Mouse (Mus musculus) C2C12 (cell line): Measurements from ENCODE around the gene Mettl26. TPM values are rescaled to one million over a fixed set of nuclear protein-coding genes. Genes with fewer than 3 reads are reported as not detected.

Experiments
- H3K27me3 ChIP-seq: one replicate; pipeline ENCODE4 v1.6.1; 2011; ENCODE audit not compliant: control insufficient read depth, insufficient read depth, insufficient read length
- H3K36me3 ChIP-seq: one replicate; pipeline ENCODE4 v1.6.1; 2011; ENCODE audit not compliant: control insufficient read depth, insufficient read depth
- H3K4me3 ChIP-seq: one replicate; pipeline ENCODE4 v1.5.1; 2011; ENCODE audit warnings: mild to moderate bottlenecking, control low read depth; ENCODE audit not compliant: poor library complexity, insufficient read depth, severe bottlenecking
- H3K79me2 ChIP-seq: one replicate; pipeline ENCODE4 v1.6.1; 2011; ENCODE audit not compliant: control insufficient read depth, insufficient read depth
- H3K79me3 ChIP-seq: one replicate; pipeline ENCODE4 v1.6.1; 2011; ENCODE audit warnings: low read depth, control low read depth
- H3ac ChIP-seq: one replicate; pipeline ENCODE3; 2011; ENCODE audit warnings: low read depth; ENCODE audit not compliant: control insufficient read depth, insufficient read length
- CEBPB ChIP-seq: IDR thresholded peaks from one replicate; pipeline ENCODE4 v1.6.1; 2011; ENCODE audit warnings: low read depth, mild to moderate bottlenecking, control low read depth, moderate library complexity
- CTCF ChIP-seq: IDR thresholded peaks from one replicate; pipeline ENCODE4 v1.5.1; 2011; ENCODE audit not compliant: control insufficient read depth, insufficient read depth, insufficient read length
- FOSL1 ChIP-seq: IDR thresholded peaks from one replicate; pipeline ENCODE4 v1.8.0; 2011; ENCODE audit warnings: mild to moderate bottlenecking, low read length; ENCODE audit not compliant: poor library complexity, insufficient read depth, severe bottlenecking
- MAX ChIP-seq: IDR thresholded peaks from one replicate; pipeline ENCODE4 v1.6.1; 2011; ENCODE audit warnings: mild to moderate bottlenecking, control low read depth
- MYOD1 ChIP-seq: IDR thresholded peaks from one replicate; pipeline ENCODE4 v1.6.1; 2011; ENCODE audit warnings: low read depth; ENCODE audit not compliant: control insufficient read depth, insufficient read length
- MYOG ChIP-seq: IDR thresholded peaks from one replicate; pipeline ENCODE4 v1.6.1; 2011; ENCODE audit not compliant: control insufficient read depth, insufficient read length; ENCODE audit errors: extremely low read depth
- USF1 ChIP-seq: IDR thresholded peaks from one replicate; pipeline ENCODE4 v1.6.1; 2011; ENCODE audit warnings: low read depth, mild to moderate bottlenecking, control low read depth, moderate library complexity
- polyA plus RNA-seq: library from polyadenylated mRNA; unstranded; fragments of >200 nt; fragmentation: generic; extraction: Trizol; gene quantifications from one replicate; pipeline ENCODE4 v1.2.1, GENCODE M21; 2012; ENCODE audit warnings: missing spikeins

Mettl26 gene
- polyA plus RNA-seq, 1 experiment = 25.0 TPM

GRCm38 (mm10) chr17:25888837-25889236, 14.0 kb downstream of the Mettl26 start:
- no peak for TF ChIP-seq MYOG
- no peak for TF ChIP-seq USF1
- TF ChIP-seq MYOD1 = no peak
- no peak for TF ChIP-seq MAX
- TF ChIP-seq CTCF = no peak
- no peak for TF ChIP-seq FOSL1
- H3K79me2 ChIP-seq = peaks cover 5% of the 10 kb centered on the region
- no peak overlapping the region for H3K4me3 ChIP-seq
- H3K36me3 ChIP-seq = peaks cover 2% of the 10 kb centered on the region
- H3ac ChIP-seq = no peak overlapping the region
- no peaks in the 10 kb centered on the region for H3K27me3 ChIP-seq
- H3K79me3 ChIP-seq = no peaks in the 10 kb centered on the region

GRCm38 (mm10) chr17:25893975-25894617, 19.2 kb downstream of the Mettl26 start:
- H3K36me3 ChIP-seq = no peaks in the 10 kb centered on the region

GRCm38 (mm10) chr17:25895415-25895814, 20.5 kb downstream of the Mettl26 start:
- Histone ChIP-seq H3K27me3 (no peaks in the 10 kb centered on the region), H3K79me3 (no peaks in the 10 kb centered on the region), H3K79me2 (peaks cover 6% of the 10 kb centered on the region), H3K36me3 (peaks cover 2% of the 10 kb centered on the region), H3ac (no peak overlapping the region), H3K4me3 (no peak overlapping the region)
- no peak for TF ChIP-seq FOSL1
- no peak for TF ChIP-seq USF1
- TF ChIP-seq MAX = no peak
- no peak for TF ChIP-seq CTCF
- no peak for TF ChIP-seq CEBPB
- no peak for TF ChIP-seq MYOG
- no peak for TF ChIP-seq MYOD1

More at GRCm38 (mm10) chr17:25893975-25894617, 19.2 kb downstream of the Mettl26 start:
- Histone ChIP-seq H3K4me3 (no peak overlapping the region), H3K79me3 (no peaks in the 10 kb centered on the region), H3K79me2 (peaks cover 6% of the 10 kb centered on the region), H3ac (no peak overlapping the region), H3K27me3 (no peaks in the 10 kb centered on the region)
- TF ChIP-seq MAX = no peak
- no peak for TF ChIP-seq FOSL1
- no peak for TF ChIP-seq CEBPB
- peak; percentile 78 for TF ChIP-seq CTCF
- TF ChIP-seq MYOD1 = peak; percentile 81
- TF ChIP-seq USF1 = no peak

- Histone ChIP-seq H3ac (no peak overlapping the region), H3K79me3 (peaks cover 3% of the 10 kb centered on the region), H3K4me3 (no peak overlapping the region), H3K79me2 (peaks cover 6% of the 10 kb centered on the region), H3K27me3 (no peaks in the 10 kb centered on the region), H3K36me3 (peaks cover 2% of the 10 kb centered on the region)
- TF ChIP-seq CTCF (no peak), CEBPB (no peak), MAX (no peak), MYOG (no peak), MYOD1 (no peak), FOSL1 (no peak), USF1 (no peak)
Observed at GRCm38 (mm10) chr17:25895891-25896290, 21.0 kb downstream of the Mettl26 start.

GRCm38 (mm10) chr17:25900193-25900592, 25.3 kb downstream of the Mettl26 start:
- Histone ChIP-seq H3K27me3 (no peaks in the 10 kb centered on the region), H3K36me3 (peaks cover 2% of the 10 kb centered on the region), H3K79me2 (peaks cover 18% of the 10 kb centered on the region), H3ac (no peak overlapping the region), H3K79me3 (peaks cover 10% of the 10 kb centered on the region), H3K4me3 (no peak overlapping the region)
- TF ChIP-seq MYOG (no peak), CTCF (no peak), MYOD1 (no peak), FOSL1 (no peak), MAX (no peak), CEBPB (no peak), USF1 (no peak)

GRCm38 (mm10) chr17:25903061-25903460, 28.2 kb downstream of the Mettl26 start:
- Histone ChIP-seq H3K36me3 (peaks cover 2% of the 10 kb centered on the region), H3K4me3 (no peak overlapping the region), H3ac (no peak overlapping the region), H3K79me3 (peaks cover 10% of the 10 kb centered on the region), H3K79me2 (peaks cover 40% of the 10 kb centered on the region), H3K27me3 (no peaks in the 10 kb centered on the region)
- no peak for TF ChIP-seq FOSL1
- no peak for TF ChIP-seq CEBPB
- TF ChIP-seq USF1 = no peak
- TF ChIP-seq MYOG = no peak
- TF ChIP-seq MYOD1 = no peak
- no peak for TF ChIP-seq MAX
- no peak for TF ChIP-seq CTCF
